Comparison of ENCODE assay signal across 8 mouse cellular contexts in genomic region chr3:116594728-116595602, GRCm38 (mm10). TPM values are rescaled to one million over a fixed set of nuclear protein-coding genes. Genes with fewer than 3 reads are reported as not detected.
DNase-seq lines count a peak whose midpoint lies in the region; ATAC-seq lines count a peak whose summit lies in the region.

Gene Sass6 (plus strand): TSS chr3:116594982.

- H3K27me3 ChIP-seq in heart, embryonic 14.5 days (ENCODE audit: control insufficient read depth, insufficient read depth, low read length), result no peaks in the 10 kb centered on the region
- no peaks in the 10 kb centered on the region for H3K27me3 ChIP-seq in liver, embryonic 13.5 days
- H3K27me3 ChIP-seq in stomach, embryonic 16.5 days (ENCODE audit: control insufficient read depth, insufficient read depth, low read length), result no peaks in the 10 kb centered on the region

- peak; percentile 96 for ATAC-seq in CD4-positive, CD25-positive, alpha-beta regulatory T cell, adult 4 months
- ATAC-seq in heart, embryonic 14.5 days (ENCODE audit: insufficient number of reproducible peaks, insufficient read depth, low FRiP score, low read depth), result peak; percentile 94
- ATAC-seq in liver, embryonic 13.5 days (ENCODE audit: low read depth), result peak; percentile 93
- ATAC-seq in stomach, embryonic 16.5 days (ENCODE audit: insufficient read depth, low FRiP score), result peak; percentile 98

- H3K9me3 ChIP-seq in heart, embryonic 14.5 days (ENCODE audit: control insufficient read depth, low read length), result no peaks in the 10 kb centered on the region
- H3K9me3 ChIP-seq in liver, embryonic 13.5 days (replicated peaks), result no peaks in the 10 kb centered on the region
- no peaks in the 10 kb centered on the region for H3K9me3 ChIP-seq in stomach, embryonic 16.5 days (replicated peaks; ENCODE audit: control insufficient read depth, low read length)

- H3K4me2 ChIP-seq in heart, embryonic 14.5 days (ENCODE audit: low read length), result peak within 1 kb of the TSS; percentile 79
- H3K4me2 ChIP-seq in liver, embryonic 13.5 days, result peak within 1 kb of the TSS; percentile 75
- peak within 1 kb of the TSS; percentile 68 for H3K4me2 ChIP-seq in stomach, embryonic 16.5 days (ENCODE audit: low read depth, low read length)

- WGBS in heart, embryonic 14.5 days, result under 1% methylated on average over 65 of the region's 65 CpGs
- WGBS in liver, embryonic 13.5 days (ENCODE audit: insufficient replicate concordance), result under 1% methylated on average over 65 of the region's 65 CpGs
- 0% methylated on average over 65 of the region's 65 CpGs for WGBS in stomach, embryonic 16.5 days

- peak within 1 kb of the TSS; percentile 88 for H3K9ac ChIP-seq in heart, embryonic 14.5 days (ENCODE audit: low read length)
- H3K9ac ChIP-seq in liver, embryonic 13.5 days, result peak within 1 kb of the TSS; percentile 93
- peak within 1 kb of the TSS; percentile 88 for H3K9ac ChIP-seq in stomach, embryonic 16.5 days (ENCODE audit: low read length)

- H3K36me3 ChIP-seq in heart, embryonic 14.5 days (ENCODE audit: control insufficient read depth, insufficient read depth, low read length), result peaks cover 23% of the 10 kb centered on the region
- H3K36me3 ChIP-seq in liver, embryonic 13.5 days, result peaks cover 24% of the 10 kb centered on the region
- peaks cover 11% of the 10 kb centered on the region for H3K36me3 ChIP-seq in stomach, embryonic 16.5 days (ENCODE audit: control insufficient read depth, insufficient read depth, low read length)

- peak; percentile 96 for DNase-seq in c-Kit-negative CD71-positive TER-119-positive erythroid progenitor cells, embryonic 14.5 days (ENCODE audit: low read depth, low spot score)
- DNase-seq in fibroblast of lung, adult 2 months (ENCODE audit: low read depth), result peak; percentile 91
- peak; percentile 98 for DNase-seq in kidney, postnatal 14 days
- peak; percentile 94 for DNase-seq in liver, embryonic 13.5 days
- peak; percentile 98 for DNase-seq in neural tube, embryonic 10.5 days (ENCODE audit: extremely low spot score, low spot score)

- peak within 1 kb of the TSS; percentile 75 to 83 for H3K27ac ChIP-seq in heart, embryonic 14.5 days (replicated peaks in 1 of 2; ENCODE audit: control insufficient read depth in 1 of 2, insufficient read depth in 1 of 2, low read depth in 2 of 2, low read length in 2 of 2)
- H3K27ac ChIP-seq in liver, embryonic 13.5 days, result peak within 1 kb of the TSS; percentile 87
- peak within 1 kb of the TSS; percentile 83 for H3K27ac ChIP-seq in stomach, embryonic 16.5 days (ENCODE audit: low read length)

- H3K4me3 ChIP-seq in heart, embryonic 14.5 days (ENCODE audit: control insufficient read depth in 1 of 2, insufficient read depth in 1 of 2, low read depth in 1 of 2, low read length in 2 of 2), result peak within 1 kb of the TSS; percentile 82 to 95
- H3K4me3 ChIP-seq in liver, embryonic 13.5 days (replicated peaks), result peak within 1 kb of the TSS; percentile 83
- H3K4me3 ChIP-seq in stomach, embryonic 16.5 days (replicated peaks; ENCODE audit: low read length), result peak within 1 kb of the TSS; percentile 72

- peaks cover 0 to 10% of the 10 kb centered on the region in 2 experiments; a peak in 2 of 4 replicates for H3K4me1 ChIP-seq in heart, embryonic 14.5 days (ENCODE audit: control insufficient read depth in 2 of 2, insufficient read depth in 2 of 2, low read length in 2 of 2)
- peaks cover 31% of the 10 kb centered on the region for H3K4me1 ChIP-seq in liver, embryonic 13.5 days (replicated peaks)
- peaks cover 7% of the 10 kb centered on the region; the same call in 1 of the 2 replicates for H3K4me1 ChIP-seq in stomach, embryonic 16.5 days (ENCODE audit: control insufficient read depth, insufficient read depth, low read length)

RNA-seq across cellular contexts. Expression of gene Sass6, which starts in this region (rescaled TPM):
- 10 to 100 TPM; 11.5 to 15.3 TPM for polyA plus RNA-seq in CD4-positive, CD25-positive, alpha-beta regulatory T cell, adult 4 months (2017; shearing (Covaris generic))
- polyA plus RNA-seq in heart, embryonic 14.5 days (2014; fragmentation: Nextera tagmentation; extraction: Ambion mirVana), result 13.5 and 14.7 TPM in 2 replicates
- 20.7 and 27.2 TPM in 2 replicates for polyA plus RNA-seq in liver, embryonic 13.5 days (2015; fragmentation: Nextera tagmentation; extraction: Ambion mirVana)
- polyA plus RNA-seq in stomach, embryonic 16.5 days (2015; fragmentation: Nextera tagmentation; extraction: Ambion mirVana), result 16.5 and 16.6 TPM in 2 replicates

Comparison
In these comparisons a context has a peak if more than half of its experiments do, and no peak if none do; other contexts are left out.
1. Peak in every context shown above with its lines: DNase-seq, ATAC-seq, H3K4me3 ChIP-seq and H3K27ac ChIP-seq.